Mouse (Mus musculus) heart, postnatal 4 days (tissue): ENCODE measurements around the gene Evi5l. TPM values are rescaled to one million over a fixed set of nuclear protein-coding genes. Genes with fewer than 3 reads are reported as not detected.

ENCODE experiments used
- DNase-seq: peaks from one replicate; pipeline ENCODE4 v3.0.0; 2021
- total RNA-seq, 2 experiments: library from RNA; stranded (reverse); gene quantifications; 2 replicates each; pipeline ENCODE4 v1.2.3; 2021

The Evi5l gene
- 10 to 100 TPM; 19.1 to 26.0 TPM for total RNA-seq

- peak; percentile 100 for DNase-seq
Measured at GRCm38 (mm10) chr8:4165852-4166751, at the start of gene Evi5l. Evi5l (plus strand) TSS chr8:4166567.

DNA sequence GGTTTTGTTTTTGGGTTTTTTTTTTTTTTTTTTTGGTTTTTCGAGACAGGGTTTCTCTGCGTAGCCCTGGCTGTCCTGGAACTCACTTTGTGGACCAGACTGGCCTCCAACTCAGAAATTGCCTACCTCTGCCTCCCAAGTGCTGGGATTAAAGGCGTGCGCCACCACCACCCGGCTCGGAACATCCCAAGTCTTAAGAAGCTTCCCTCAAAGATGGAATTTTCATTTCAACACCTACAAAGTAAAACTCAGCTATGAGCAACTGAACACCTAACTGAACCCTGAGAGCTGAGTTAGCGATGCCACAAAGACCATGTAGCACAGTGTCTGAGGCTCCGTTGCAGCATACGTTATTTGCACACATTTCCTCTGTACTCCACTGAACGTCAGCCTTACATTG, 32.6 kb upstream of the Evi5l start, which contains the start of gene Cd209g:
Gene Cd209g (plus strand): TSS at position 301 of the 400 bp plus-strand sequence.
- DNase-seq = no peak

- DNase-seq = peak; percentile 83
Measured at GRCm38 (mm10) chr8:4139660-4140646, 26.4 kb upstream of the Evi5l start.

- no peak for DNase-seq
Measured at GRCm38 (mm10) chr8:4141721-4142120, 24.6 kb upstream of the Evi5l start.

DNA sequence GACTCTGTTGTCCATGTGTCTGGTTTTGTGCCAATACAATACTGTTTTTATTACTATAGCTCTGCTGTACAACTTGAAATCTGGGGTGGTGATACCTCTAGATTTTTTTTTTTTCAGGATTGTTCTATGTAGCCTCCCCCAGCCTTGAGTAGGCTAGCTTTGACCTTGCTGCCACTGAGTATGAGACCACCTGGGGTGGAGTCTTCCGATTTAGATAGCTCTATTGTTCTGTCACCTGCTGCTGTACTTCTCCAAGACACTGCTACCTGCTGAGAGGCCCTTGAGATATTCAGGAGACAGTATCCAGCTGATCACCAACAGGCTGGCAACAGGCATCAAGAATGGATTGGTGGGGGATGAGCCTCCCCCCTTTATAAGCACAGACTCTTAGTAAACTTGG, 19.1 kb upstream of the Evi5l start:
- no peak for DNase-seq

- no peak for DNase-seq
Measured at GRCm38 (mm10) chr8:4154878-4155277, 11.5 kb upstream of the Evi5l start.

DNA sequence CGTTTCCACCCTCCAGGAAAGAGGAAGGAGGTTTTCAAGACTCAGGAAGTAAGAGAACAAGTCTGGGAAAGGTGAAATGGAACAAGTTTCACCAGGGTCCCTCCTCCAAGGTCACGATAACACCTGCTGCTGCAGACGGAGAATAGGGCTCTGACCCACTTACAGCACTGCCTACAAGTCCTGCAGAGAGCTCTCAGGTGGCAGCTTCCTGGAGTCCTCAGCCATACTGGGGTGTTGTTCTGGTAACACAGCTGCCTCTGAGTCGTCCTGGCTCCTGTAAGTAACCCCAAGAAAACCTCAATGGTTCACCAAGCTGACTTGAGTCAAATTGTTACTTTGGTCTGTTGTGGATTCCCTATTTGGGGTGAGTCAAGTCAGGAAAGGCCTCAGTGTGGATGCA, 3.6 kb upstream of the Evi5l start:
- no peak for DNase-seq

- no peak for DNase-seq
Measured at GRCm38 (mm10) chr8:4165176-4165851, 1.1 kb upstream of the Evi5l start.

GRCm38 (mm10) chr8:4166881-4167525, 636 bp downstream of the Evi5l start:
- DNase-seq = no peak

DNA sequence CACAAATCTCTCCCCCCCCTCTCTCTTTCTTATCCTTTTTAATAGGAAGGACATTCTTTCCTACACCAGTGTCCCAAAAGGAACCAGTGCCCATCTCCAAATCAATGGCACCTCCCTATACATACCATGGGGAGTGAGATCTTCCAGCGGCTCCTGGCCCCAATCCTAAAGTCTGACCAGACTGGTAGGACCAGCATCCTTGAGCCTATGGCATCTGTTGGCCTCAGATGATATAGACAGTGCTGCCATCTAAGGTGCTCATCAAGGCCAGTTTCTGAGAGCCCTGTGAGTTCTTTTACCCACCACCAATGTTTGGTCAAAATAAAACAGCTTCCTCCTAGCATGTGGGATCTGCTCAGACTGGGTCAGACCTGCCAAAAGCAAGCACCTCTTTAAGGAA, 1.6 kb downstream of the Evi5l start:
- DNase-seq = no peak

GRCm38 (mm10) chr8:4172486-4172885, 6.1 kb downstream of the Evi5l start:
- no peak for DNase-seq

DNA sequence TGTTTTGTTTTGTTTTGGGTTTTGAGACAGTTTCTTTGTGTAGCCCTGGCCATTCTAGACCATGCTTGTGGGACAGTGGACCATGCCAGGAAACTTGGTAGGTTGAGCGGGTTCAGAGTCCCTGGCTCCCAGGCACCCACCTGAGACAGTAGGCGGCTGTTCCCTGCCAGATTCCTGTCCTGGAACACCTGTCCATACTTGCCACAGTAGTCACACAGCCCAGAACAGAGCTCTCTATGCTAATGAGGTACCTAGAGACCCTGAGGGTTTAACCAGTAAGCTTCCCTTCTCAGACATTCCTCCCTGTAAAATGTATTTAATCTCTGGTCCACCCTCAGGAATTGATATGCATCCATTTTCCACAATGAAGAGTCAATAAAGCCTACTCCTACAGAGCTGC, 7.7 kb downstream of the Evi5l start:
- no peak for DNase-seq

DNA sequence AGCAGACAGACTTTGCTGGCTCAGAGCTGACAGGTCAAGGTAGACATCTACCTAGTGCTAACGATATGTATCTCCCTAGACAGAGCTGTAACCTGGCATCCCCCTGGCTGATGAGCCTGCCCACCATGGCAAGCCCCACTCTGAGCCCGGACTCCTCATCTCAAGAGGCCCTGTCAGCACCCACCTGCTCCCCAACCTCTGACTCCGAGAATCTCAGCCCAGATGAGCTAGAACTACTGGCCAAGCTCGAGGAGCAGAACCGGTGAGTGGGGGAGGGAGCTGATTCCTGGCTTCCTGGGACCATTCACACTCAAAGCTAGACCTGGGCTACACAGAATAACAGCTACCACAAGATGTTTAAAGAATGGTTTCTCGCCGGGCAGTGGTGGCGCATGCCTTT, 17.0 kb downstream of the Evi5l start:
- no peak for DNase-seq

GRCm38 (mm10) chr8:4186151-4186550, 19.8 kb downstream of the Evi5l start:
- DNase-seq = no peak

- DNase-seq = no peak
Measured at GRCm38 (mm10) chr8:4188605-4189004, 22.2 kb downstream of the Evi5l start.

- DNase-seq = no peak
Measured at GRCm38 (mm10) chr8:4189031-4189722, 22.8 kb downstream of the Evi5l start.

- DNase-seq = no peak
Measured at GRCm38 (mm10) chr8:4192305-4192704, 25.9 kb downstream of the Evi5l start.

DNA sequence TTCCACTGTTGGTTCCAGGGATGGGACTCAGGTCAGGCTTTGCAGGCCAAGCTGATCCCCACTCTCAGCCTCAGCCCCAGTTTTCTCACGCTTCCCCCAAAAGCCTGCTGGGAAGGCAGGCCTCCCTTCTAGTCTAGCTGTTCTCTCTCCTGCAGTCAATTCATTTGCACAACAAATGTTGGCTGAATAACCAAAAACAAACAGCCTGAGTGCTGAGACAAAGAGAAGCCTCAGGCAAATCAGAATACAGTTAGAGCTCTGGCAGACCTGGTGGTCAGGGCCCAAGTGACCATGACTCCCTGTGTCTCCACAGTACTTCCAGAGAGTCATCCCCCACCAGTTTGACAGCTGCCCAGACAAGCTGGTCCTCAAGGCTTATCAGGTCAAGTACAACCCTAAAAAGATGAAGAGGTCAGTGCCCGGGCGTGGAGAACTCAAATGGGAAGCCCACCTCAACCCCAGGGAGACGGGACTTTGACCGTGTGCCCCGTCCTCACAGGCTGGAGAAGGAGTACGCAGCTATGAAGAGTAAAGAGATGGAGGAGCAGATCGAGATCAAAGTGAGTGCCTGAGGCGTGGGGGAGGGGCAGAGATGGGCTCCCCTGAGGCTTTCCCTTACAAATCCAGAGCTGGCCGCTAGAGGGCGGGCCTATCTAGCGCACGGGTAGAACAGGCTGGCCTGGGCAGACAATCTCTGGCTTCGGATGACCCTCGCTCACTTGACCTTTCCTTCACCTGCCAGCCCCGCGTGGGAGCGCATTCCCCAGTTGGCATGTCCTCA, 26.6 kb downstream of the Evi5l start:
- peak; percentile 92 for DNase-seq

- DNase-seq = no peak
Measured at GRCm38 (mm10) chr8:4193588-4193894, 27.2 kb downstream of the Evi5l start.

- no peak for DNase-seq
Measured at GRCm38 (mm10) chr8:4201321-4201720, 35.0 kb downstream of the Evi5l start.
